ENCODE assay signal across 17 mouse cellular contexts in the genomic region with DNA sequence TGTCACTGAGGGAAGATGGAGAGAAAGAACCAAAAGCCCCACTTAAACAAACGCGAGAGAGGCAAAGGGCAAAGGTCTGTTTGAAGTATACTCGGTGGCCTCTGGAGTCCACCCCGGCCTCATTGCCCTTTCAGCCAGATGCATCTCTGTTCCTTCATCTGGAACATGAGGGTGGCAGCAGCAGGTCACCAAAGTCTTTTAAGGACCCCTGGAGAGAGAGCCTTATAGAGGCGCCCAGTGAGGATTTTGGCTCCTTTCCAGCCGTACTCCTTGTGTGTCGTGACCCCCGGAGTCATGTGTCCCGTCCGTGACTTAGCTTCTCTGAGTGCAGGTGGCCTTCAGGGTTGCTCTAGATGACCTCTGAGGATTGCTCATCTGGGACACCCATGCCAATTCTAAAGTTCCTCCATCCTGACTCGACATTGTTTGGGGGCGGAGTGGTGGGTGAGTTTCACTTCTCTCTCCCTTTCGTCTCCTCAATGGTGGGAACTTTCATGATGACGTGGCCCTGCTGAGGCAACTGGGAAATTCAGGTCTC. TPM values are rescaled to one million over a fixed set of nuclear protein-coding genes. Genes with fewer than 3 reads are reported as not detected.
DNase-seq lines count a peak whose midpoint lies in the region; ATAC-seq and TF ChIP-seq lines count a peak whose summit lies in the region.
"Had no signal": no experiment of that assay in that cellular context is flagged by ENCODE, and none has a peak within 500 bp of the region (broad histone marks: within the 10 kb centered on the region; RNA-seq: fewer than 3 reads in every experiment).

No protein-coding gene starts in this region.

- no peaks in the 10 kb centered on the region for H3K79me2 ChIP-seq in CH12.LX (replicated peaks; ENCODE audit: control insufficient read depth, extremely low read depth, insufficient read depth, poor library complexity, severe bottlenecking)

- TF ChIP-seq POLR2A in CH12.LX (IDR thresholded peaks at IDR 0.05; ENCODE audit: low read depth, low read length), result no peak

- WGBS in heart, embryonic 11.5 days (ENCODE audit: insufficient replicate concordance), result 70% methylated on average over 14 of the region's 14 CpGs
- 87% methylated on average over 14 of the region's 14 CpGs for WGBS in forebrain, embryonic 16.5 days
- 80% methylated on average over 14 of the region's 14 CpGs for WGBS in forebrain, postnatal 0 days

- H3K27me3 ChIP-seq in heart, embryonic 11.5 days (ENCODE audit: control insufficient read depth, insufficient read depth, low read length), result no peaks in the 10 kb centered on the region
- H3K27me3 ChIP-seq in CH12.LX (replicated peaks), result peaks cover 10% of the 10 kb centered on the region
- no peaks in the 10 kb centered on the region for H3K27me3 ChIP-seq in forebrain, embryonic 16.5 days (replicated peaks; ENCODE audit: control insufficient read depth, insufficient read depth, low read length)
- H3K27me3 ChIP-seq in forebrain, postnatal 0 days (ENCODE audit: insufficient read depth, low read length), result no peaks in the 10 kb centered on the region
- H3K27me3 ChIP-seq: Patski had no signal

- H3K9me3 ChIP-seq in heart, embryonic 11.5 days (replicated peaks; ENCODE audit: control insufficient read depth, low read length), result no peaks in the 10 kb centered on the region
- peaks cover 8% of the 10 kb centered on the region for H3K9me3 ChIP-seq in CH12.LX (replicated peaks; ENCODE audit: low read length)
- no peaks in the 10 kb centered on the region for H3K9me3 ChIP-seq in forebrain, embryonic 16.5 days (ENCODE audit: control insufficient read depth, low read length)
- H3K9me3 ChIP-seq in forebrain, postnatal 0 days (ENCODE audit: low read length), result no peaks in the 10 kb centered on the region
- H3K9me3 ChIP-seq: limb, embryonic 10.5 days had no signal

- TF ChIP-seq CTCF in CH12.LX (conservative IDR thresholded peaks at IDR 0.05 in 1 of 2, IDR thresholded peaks at IDR 0.05 in 1 of 2; ENCODE audit: low read depth in 2 of 2, low read length in 2 of 2), result no peak
- TF ChIP-seq CTCF in forebrain, postnatal 0 days (IDR thresholded peaks at IDR 0.05; ENCODE audit: low read depth), result no peak

- dilution Hi-C loops in CH12.LX (cut with MboI; ENCODE audit: extremely low pct_ligation_motif_present, extremely low pct_unique_long_range_greater_than_20kb, low sequenced_read_pairs), result no loop called here

- TF ChIP-seq EP300 in CH12.LX (IDR thresholded peaks at IDR 0.05; ENCODE audit: low read length), result peak; percentile 99

- in situ Hi-C loops in CH12.LX (cut with MboI; ENCODE audit: low pct_ligation_motif_present, low pct_unique_long_range_greater_than_20kb, low sequenced_read_pairs), result no loop called here

- H3K27ac ChIP-seq in heart, embryonic 11.5 days (ENCODE audit: low read depth, low read length), result no peak overlapping the region
- no peak overlapping the region for H3K27ac ChIP-seq in CH12.LX (ENCODE audit: insufficient read depth, low read depth)
- H3K27ac ChIP-seq in forebrain, embryonic 16.5 days (ENCODE audit: low read length), result no peak overlapping the region
- no peak overlapping the region for H3K27ac ChIP-seq in forebrain, postnatal 0 days (ENCODE audit: low read depth, low read length)
- H3K27ac ChIP-seq: heart, adult 2 months; hindbrain, embryonic 14.5 days; limb, embryonic 10.5 days had no signal

- no peak for ATAC-seq in heart, embryonic 11.5 days (replicated peaks; ENCODE audit: insufficient number of reproducible peaks, low FRiP score, low TSS enrichment)
- ATAC-seq in granulocyte monocyte progenitor cell, adult 5-6 weeks (replicated peaks; ENCODE audit: poor library complexity, severe bottlenecking), result peak; percentile 98
- no peak for ATAC-seq in forebrain, embryonic 16.5 days
- ATAC-seq in forebrain, postnatal 0 days, result no peak
- ATAC-seq in erythroblast, adult 5-6 weeks (replicated peaks; ENCODE audit: low FRiP score, poor library complexity, severe bottlenecking), result no peak
- ATAC-seq: CD4-positive, CD25-positive, alpha-beta regulatory T cell, adult 4 months; forebrain, embryonic 14.5 days; Patski had no signal

- intact Hi-C loops in heart, postnatal 36 days (cut with DNase I), result loop anchor here (5.0 kb wide), 1 partner anchor 103 kb away; no protein-coding TSS in a partner anchor

- no peak overlapping the region for H3K4me3 ChIP-seq in heart, embryonic 11.5 days (ENCODE audit: low read depth, low read length)
- H3K4me3 ChIP-seq in CH12.LX (replicated peaks in 1 of 3; ENCODE audit: low read depth in 2 of 3, low read length in 2 of 3, poor library complexity in 1 of 3), result no peak overlapping the region
- no peak overlapping the region for H3K4me3 ChIP-seq in forebrain, embryonic 16.5 days (replicated peaks; ENCODE audit: low read length)
- no peak overlapping the region for H3K4me3 ChIP-seq in forebrain, postnatal 0 days (ENCODE audit: low read depth, low read length)
- H3K4me3 ChIP-seq: heart, adult 2 months; limb, embryonic 10.5 days had no signal

- no peaks in the 10 kb centered on the region for H3K36me3 ChIP-seq in heart, embryonic 11.5 days (ENCODE audit: control insufficient read depth, insufficient read depth, low read length)
- H3K36me3 ChIP-seq in CH12.LX (replicated peaks in 1 of 2; ENCODE audit: control insufficient read depth in 1 of 2, insufficient read depth in 1 of 2, low read length in 1 of 2), result no peaks in the 10 kb centered on the region
- no peaks in the 10 kb centered on the region for H3K36me3 ChIP-seq in forebrain, embryonic 16.5 days (ENCODE audit: control insufficient read depth, insufficient read depth)
- H3K36me3 ChIP-seq in forebrain, postnatal 0 days (ENCODE audit: insufficient read depth), result no peaks in the 10 kb centered on the region
- H3K36me3 ChIP-seq: limb, embryonic 10.5 days had no signal

- H3K4me1 ChIP-seq in heart, embryonic 11.5 days (ENCODE audit: control insufficient read depth, insufficient read depth, low read length), result no peaks in the 10 kb centered on the region
- peaks cover 19 to 30% of the 10 kb centered on the region in 2 experiments for H3K4me1 ChIP-seq in CH12.LX (ENCODE audit: control insufficient read depth in 1 of 2, insufficient read depth in 2 of 2)
- no peaks in the 10 kb centered on the region for H3K4me1 ChIP-seq in forebrain, embryonic 16.5 days (replicated peaks; ENCODE audit: control insufficient read depth, insufficient read depth, low read length)
- no peaks in the 10 kb centered on the region for H3K4me1 ChIP-seq in forebrain, postnatal 0 days (ENCODE audit: insufficient read depth)
- H3K4me1 ChIP-seq: limb, embryonic 10.5 days had no signal

- H3K9ac ChIP-seq in heart, embryonic 11.5 days (ENCODE audit: low read depth, low read length), result no peak overlapping the region
- H3K9ac ChIP-seq in CH12.LX (ENCODE audit: insufficient read depth, low read depth), result no peak overlapping the region
- H3K9ac ChIP-seq in forebrain, embryonic 16.5 days (replicated peaks; ENCODE audit: low read depth, low read length), result no peak overlapping the region
- H3K9ac ChIP-seq in forebrain, postnatal 0 days, result no peak overlapping the region
- H3K9ac ChIP-seq: hindbrain, embryonic 14.5 days had no signal

- peak; percentile 13 to 20 for DNase-seq in heart, postnatal 36 days
- DNase-seq in CH12.LX (ENCODE audit: extremely low read depth), result peak; percentile 82
- DNase-seq in kidney, postnatal 25 days, result peak; percentile 60 to 83
- DNase-seq in forebrain, postnatal 0 days, result no peak
- DNase-seq: cerebellum, adult 8-10 months had no signal

- no peak; the same call in 1 of the 2 replicates for TF ChIP-seq RAD21 in CH12.LX (IDR thresholded peaks at IDR 0.05; ENCODE audit: low read depth, low read length)

- H3K4me2 ChIP-seq in heart, embryonic 11.5 days, result no peak overlapping the region
- H3K4me2 ChIP-seq in CH12.LX (ENCODE audit: insufficient read depth, low read depth, poor library complexity, severe bottlenecking), result peak overlapping the region; percentile 9
- no peak overlapping the region for H3K4me2 ChIP-seq in forebrain, embryonic 16.5 days (ENCODE audit: low read length)
- no peak overlapping the region for H3K4me2 ChIP-seq in forebrain, postnatal 0 days (ENCODE audit: low read depth)
- H3K4me2 ChIP-seq: hindbrain, embryonic 14.5 days had no signal

TF ChIP-seq in CH12.LX, 34 proteins besides CTCF, POLR2A, EP300 and RAD21 (continues in another document):
- peak; percentile 71; the same call in 1 of the 2 replicates for TF ChIP-seq CHD2 (IDR thresholded peaks at IDR 0.05; ENCODE audit: low read length)
- peak; percentile 76 for TF ChIP-seq MAX (IDR thresholded peaks at IDR 0.05; ENCODE audit: low read length)
- TF ChIP-seq CHD1 (IDR thresholded peaks at IDR 0.05; ENCODE audit: low read depth, low read length), result no peak
- TF ChIP-seq ETS1 (conservative IDR thresholded peaks at IDR 0.05; ENCODE audit: low read depth, low read length), result peak; percentile 94
- no peak for TF ChIP-seq HCFC1 (IDR thresholded peaks at IDR 0.05; ENCODE audit: low read depth, low read length)
- peak; percentile 70; the same call in 1 of the 2 replicates for TF ChIP-seq TCF12 (IDR thresholded peaks at IDR 0.05; ENCODE audit: low read depth, low read length)
- TF ChIP-seq NELFE (IDR thresholded peaks at IDR 0.05; ENCODE audit: low read depth, low read length), result no peak; the same call in 1 of the 2 replicates
- TF ChIP-seq MAFK (IDR thresholded peaks at IDR 0.05; ENCODE audit: insufficient replicate concordance, low read length), result peak; percentile 78; the same call in 1 of the 2 replicates
- no peak for TF ChIP-seq NRF1 (IDR thresholded peaks at IDR 0.05; ENCODE audit: low read depth, low read length)
- peak; percentile 46; the same call in 1 of the 2 replicates for TF ChIP-seq MYC (IDR thresholded peaks at IDR 0.05; ENCODE audit: low read depth, low read length)
- TF ChIP-seq MXI1 (IDR thresholded peaks at IDR 0.05; ENCODE audit: low read depth, low read length), result no peak
- peak; percentile 93 for TF ChIP-seq JUND (conservative IDR thresholded peaks at IDR 0.05; ENCODE audit: low read depth, low read length)

RNA-seq across cellular contexts. Expression of a gene that starts 15.8 kb away (rescaled TPM):
- not detected for total RNA-seq in heart, postnatal 36 days (2021)
- polyA plus RNA-seq in heart, embryonic 11.5 days (2014; fragmentation: Nextera tagmentation; extraction: Ambion mirVana), result 0.30 TPM in 1 of 2 replicates, not detected in the other
- 0.25 and 0.42 TPM in 2 replicates for total RNA-seq in CH12.LX (2012; rRNA removed)
- total RNA-seq in CH12.LX (2014; rRNA removed), result 0.11 TPM in 1 of 2 replicates, not detected in the other
- polyA plus RNA-seq in CH12.LX (2012; ENCODE audit: insufficient read length, low read depth), result 3.0 and 3.2 TPM in 2 replicates
- total RNA-seq in granulocyte monocyte progenitor cell, adult 5-6 weeks (2014; fragmentation: Nextera tagmentation), result not detected in 2 replicates
- not detected in 2 replicates for total RNA-seq in granulocyte monocyte progenitor cell, adult 5-6 weeks (2017)
- polyA plus RNA-seq in forebrain, embryonic 16.5 days (2015; fragmentation: Nextera tagmentation; extraction: Ambion mirVana), result 0.16 TPM in 1 of 2 replicates, not detected in the other
- total RNA-seq in forebrain, postnatal 0 days (2014; rRNA removed), result 0.08 TPM in 1 of 2 replicates, not detected in the other
- polyA plus RNA-seq in forebrain, postnatal 0 days (2015; fragmentation: Nextera tagmentation; extraction: Ambion mirVana), result 0.15 and 0.27 TPM in 2 replicates
- total RNA-seq in erythroblast, adult 5-6 weeks (2015; ENCODE audit: low replicate concordance), result not detected in 2 replicates
- total RNA-seq in erythroblast, adult 5-6 weeks (2017; ENCODE audit: low replicate concordance), result not detected in 2 replicates
- total RNA-seq: heart, adult 2 months; midbrain, postnatal 0 days had no signal
- polyA plus RNA-seq: CD4-positive, CD25-positive, alpha-beta regulatory T cell, adult 4 months; embryonic facial prominence, embryonic 11.5 days; limb, embryonic 10.5 days had no signal
